Mouse (Mus musculus) G1E (cell line): ENCODE measurements around the gene Ikzf4. TPM values are rescaled to one million over a fixed set of nuclear protein-coding genes. Genes with fewer than 3 reads are reported as not detected.

Source experiments
- ATAC-seq: 2 replicates; pipeline ENCODE4 v1.8.0; 2016; ENCODE audit warnings: mild to moderate bottlenecking; ENCODE audit not compliant: insufficient number of reproducible peaks, poor library complexity, low FRiP score, severe bottlenecking; ENCODE audit errors: extremely low read depth
- DNase-seq: peaks from one replicate; pipeline ENCODE4 v3.0.0; 2012; ENCODE audit warnings: low spot score
- H3K27me3 ChIP-seq: 2 replicates; pipeline ENCODE4 v1.6.1; 2012; ENCODE audit warnings: mild to moderate bottlenecking, low read length, inconsistent platforms; ENCODE audit not compliant: insufficient read depth
- H3K36me3 ChIP-seq: replicated peaks from 2 replicates; pipeline ENCODE3; 2012; ENCODE audit warnings: mild to moderate bottlenecking, inconsistent platforms
- H3K4me1 ChIP-seq: 2 replicates; pipeline ENCODE4 v1.6.1; 2012; ENCODE audit warnings: low read depth, low read length, inconsistent platforms, mixed read lengths; ENCODE audit not compliant: insufficient read depth
- H3K4me3 ChIP-seq: 2 replicates; pipeline ENCODE4 v1.5.1; 2012; ENCODE audit warnings: low read depth, mild to moderate bottlenecking, inconsistent platforms, low read length, moderate library complexity, mixed read lengths
- H3K9me3 ChIP-seq: replicated peaks from 2 replicates; pipeline ENCODE4 v1.6.1; 2012; ENCODE audit warnings: inconsistent platforms
- CTCF ChIP-seq: IDR thresholded peaks from 2 replicates; pipeline ENCODE4 v1.5.1; 2012; ENCODE audit warnings: low read depth, low read length, inconsistent platforms, mixed read lengths
- GATA1 ChIP-seq: IDR thresholded peaks from 2 replicates; pipeline ENCODE4 v1.6.1; 2012; ENCODE audit warnings: borderline replicate concordance, low read length, inconsistent platforms, mixed read lengths
- GATA2 ChIP-seq: IDR thresholded peaks from 2 replicates; pipeline ENCODE4 v1.6.1; 2012; ENCODE audit warnings: low read depth, low read length, inconsistent platforms, borderline replicate concordance
- POLR2AphosphoS5 ChIP-seq: IDR thresholded peaks from 2 replicates; pipeline ENCODE4 v1.6.1; 2012; ENCODE audit warnings: low read depth, low read length, inconsistent platforms; ENCODE audit not compliant: insufficient replicate concordance
- TAL1 ChIP-seq: conservative IDR thresholded peaks from 2 replicates; pipeline ENCODE4 v1.6.1; 2012; ENCODE audit warnings: low read depth, low read length, inconsistent platforms, mixed read lengths
- polyA plus RNA-seq: library from polyadenylated mRNA; stranded (reverse); fragments of >175 nt; gene quantifications from 2 replicates; pipeline ENCODE4 v1.2.3, GENCODE M21; 2012
- total RNA-seq, 2 experiments: library from RNA; stranded (forward) in 1 of 2; stranded (reverse) in 1 of 2; fragments of 200-1000 nt in 1 of 2; fragments of >200 nt in 1 of 2; fragmentation: Nextera tagmentation in 1 of 2; gene quantifications; 2 replicates each; pipeline ENCODE4 v1.2.3; 2014 to 2017

The Ikzf4 gene
- total and polyA plus RNA-seq, 3 experiments, result 1.7 to 11.4 (median 7.0) TPM

GRCm38 (mm10) chr10:128659490-128659889, 13.7 kb upstream of the Ikzf4 start:
- no peak overlapping the region for H3K4me3 ChIP-seq
- peaks cover 42% of the 10 kb centered on the region for H3K4me1 ChIP-seq
- DNase-seq, result no peak
- no peak for ATAC-seq
- TF ChIP-seq CTCF (no peak), TAL1 (no peak), GATA2 (no peak), GATA1 (no peak), POLR2AphosphoS5 (no peak)
- H3K36me3 ChIP-seq, result no peaks in the 10 kb centered on the region
- H3K9me3 ChIP-seq, result no peaks in the 10 kb centered on the region
- peaks cover 31% of the 10 kb centered on the region for H3K27me3 ChIP-seq

- peaks cover 35% of the 10 kb centered on the region for H3K27me3 ChIP-seq
- H3K4me1 ChIP-seq, result peaks cover 26% of the 10 kb centered on the region
- ATAC-seq (no peak), DNase-seq (no peak)
- no peaks in the 10 kb centered on the region for H3K36me3 ChIP-seq
- TF ChIP-seq CTCF (no peak), GATA1 (no peak), TAL1 (no peak), GATA2 (no peak), POLR2AphosphoS5 (no peak)
- H3K4me3 ChIP-seq, result no peak overlapping the region
- no peaks in the 10 kb centered on the region for H3K9me3 ChIP-seq
These were observed 12.1 kb upstream of the Ikzf4 start for GRCm38 (mm10) chr10:128657844-128658243.

GRCm38 (mm10) chr10:128656731-128657130, 10.9 kb upstream of the Ikzf4 start:
- Histone ChIP-seq H3K27me3 (peaks cover 35% of the 10 kb centered on the region), H3K9me3 (no peaks in the 10 kb centered on the region), H3K4me3 (no peak overlapping the region), H3K36me3 (no peaks in the 10 kb centered on the region), H3K4me1 (peaks cover 18% of the 10 kb centered on the region)
- DNase-seq (no peak), ATAC-seq (no peak)
- TF ChIP-seq GATA2 (no peak), POLR2AphosphoS5 (no peak), GATA1 (no peak), CTCF (no peak), TAL1 (no peak)

- no peak overlapping the region for H3K4me3 ChIP-seq
- H3K4me1 ChIP-seq, result peaks cover 18% of the 10 kb centered on the region
- ATAC-seq, result no peak
- no peaks in the 10 kb centered on the region for H3K9me3 ChIP-seq
- no peaks in the 10 kb centered on the region for H3K36me3 ChIP-seq
- DNase-seq, result no peak
- no peak for TF ChIP-seq POLR2AphosphoS5
- no peak for TF ChIP-seq CTCF
- TF ChIP-seq GATA1, result no peak
- TF ChIP-seq TAL1, result no peak
- TF ChIP-seq GATA2, result no peak
- H3K27me3 ChIP-seq, result peaks cover 31% of the 10 kb centered on the region
These were observed 9.5 kb upstream of the Ikzf4 start for GRCm38 (mm10) chr10:128655254-128655653.

- H3K4me3 ChIP-seq, result no peak overlapping the region
- no peak for TF ChIP-seq TAL1
- no peak for TF ChIP-seq POLR2AphosphoS5
- no peak for TF ChIP-seq CTCF
- TF ChIP-seq GATA1, result no peak
- TF ChIP-seq GATA2, result no peak
- DNase-seq (no peak), ATAC-seq (no peak)
- H3K9me3 ChIP-seq, result no peaks in the 10 kb centered on the region
- H3K4me1 ChIP-seq, result peaks cover 16% of the 10 kb centered on the region
- H3K27me3 ChIP-seq, result peaks cover 23% of the 10 kb centered on the region
- H3K36me3 ChIP-seq, result no peaks in the 10 kb centered on the region
These were observed 8.1 kb upstream of the Ikzf4 start for GRCm38 (mm10) chr10:128653866-128654265.

- Histone ChIP-seq H3K4me3 (peak overlapping the region; percentile 76), H3K27me3 (no peaks in the 10 kb centered on the region; the same call in 1 of the 2 replicates), H3K36me3 (peaks cover 22% of the 10 kb centered on the region), H3K4me1 (peaks cover 55% of the 10 kb centered on the region), H3K9me3 (no peaks in the 10 kb centered on the region)
- ATAC-seq (peak; percentile 69), DNase-seq (peak; percentile 74)
- TF ChIP-seq TAL1, result no peak
- TF ChIP-seq POLR2AphosphoS5, result no peak
- no peak for TF ChIP-seq CTCF
- TF ChIP-seq GATA2, result no peak
- TF ChIP-seq GATA1, result no peak
These were observed 623 bp upstream of the Ikzf4 start for GRCm38 (mm10) chr10:128646139-128647089.
